Mouse (Mus musculus) embryonic facial prominence, embryonic 10.5 days (tissue): ENCODE data around the gene Mpc1. TPM values are rescaled to one million over a fixed set of nuclear protein-coding genes. Genes with fewer than 3 reads are reported as not detected.
"Not testable (repeated sequence)": the region's sequence is repeated elsewhere in the genome, so short reads cannot be mapped to it uniquely, and the experiment has no call there.

ENCODE experiments used
- DNase-seq: peaks from one replicate; pipeline ENCODE4 v3.0.0-alpha.2; 2017; ENCODE audit warnings: low spot score
- H3K27ac ChIP-seq: fragments of 300-500 bp; sonication (generic); replicated peaks from 2 replicates; pipeline ENCODE4 v1.5.1; 2016; ENCODE audit warnings: mild to moderate bottlenecking
- H3K27me3 ChIP-seq: fragments of 300-500 bp; sonication (generic); replicated peaks from 2 replicates; pipeline ENCODE4 v1.6.1; 2016; ENCODE audit warnings: low read depth, mild to moderate bottlenecking; ENCODE audit not compliant: poor library complexity, severe bottlenecking
- H3K36me3 ChIP-seq: fragments of 300-500 bp; sonication (generic); replicated peaks from 2 replicates; pipeline ENCODE4 v1.6.1; 2016; ENCODE audit warnings: mild to moderate bottlenecking, moderate library complexity
- H3K4me1 ChIP-seq: fragments of 300-500 bp; sonication (generic); 2 replicates; pipeline ENCODE4 v1.6.1; 2016
- H3K4me3 ChIP-seq: fragments of 300-500 bp; sonication (generic); 2 replicates; pipeline ENCODE4 v1.5.1; 2016; ENCODE audit warnings: mild to moderate bottlenecking, moderate library complexity
- H3K9me3 ChIP-seq: fragments of 300-500 bp; sonication (generic); 2 replicates; pipeline ENCODE4 v1.6.1; 2016; ENCODE audit warnings: mild to moderate bottlenecking
- WGBS: fragments of 180-500 bp; shearing (Covaris S2); methylation state at CpG from one replicate; pipeline ENCODE4 v1.1.7; 2016; 5-methylcytosine and 5-hydroxymethylcytosine counted together
- polyA plus RNA-seq: library from polyadenylated mRNA; unstranded; fragments of >200 nt; fragmentation: Nextera tagmentation; extraction: Ambion mirVana; gene quantifications from 2 replicates; pipeline ENCODE4 v1.2.1, GENCODE M21; 2016

Gene Mpc1
- polyA plus RNA-seq, 1 experiment from 2014 or later = 82.5 TPM

- Histone ChIP-seq H3K36me3 (no peaks in the 10 kb centered on the region), H3K4me3 (no peak overlapping the region)
Observed at GRCm38 (mm10) chr17:8254268-8254667, 28.4 kb upstream of the Mpc1 start.

DNA sequence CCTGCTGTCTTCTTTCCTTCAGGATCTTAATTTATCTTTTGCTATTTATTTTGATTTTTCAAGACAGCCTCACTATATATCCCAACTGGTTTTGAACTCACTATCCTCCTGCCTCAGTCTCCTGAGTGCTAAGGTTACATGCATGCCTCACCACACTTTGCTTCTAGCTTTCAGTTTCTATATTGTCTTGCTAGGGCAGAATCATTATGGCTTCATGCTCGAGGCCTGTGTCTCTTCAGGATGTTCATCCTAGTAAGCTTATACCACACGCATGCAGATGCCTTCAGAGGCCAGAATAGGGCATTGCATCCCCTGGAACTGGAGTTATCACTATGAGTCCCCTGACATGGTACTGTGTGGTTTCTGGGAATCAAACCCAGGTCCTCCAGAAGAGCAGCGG is 27.8 kb upstream of the Mpc1 start:
- no peaks in the 10 kb centered on the region for H3K36me3 ChIP-seq
- DNase-seq = no peak
- no peak overlapping the region for H3K4me3 ChIP-seq
- 0 out of 2 replicates have a peak, but pooled peaks cover 3% of the 10 kb centered on the region for H3K27me3 ChIP-seq
- 0 out of 2 replicates have a peak, but pooled peaks cover 3% of the 10 kb centered on the region for H3K4me1 ChIP-seq
- no peaks in the 10 kb centered on the region for H3K9me3 ChIP-seq
- WGBS = 71% methylated on average over 3 of the region's 3 CpGs
- H3K27ac ChIP-seq = no peak overlapping the region

More at GRCm38 (mm10) chr17:8254268-8254667, 28.4 kb upstream of the Mpc1 start:
- no peak for DNase-seq
- Histone ChIP-seq H3K4me1 (0 out of 2 replicates have a peak, but pooled peaks cover 3% of the 10 kb centered on the region), H3K9me3 (no peaks in the 10 kb centered on the region), H3K27ac (no peak overlapping the region), H3K27me3 (0 out of 2 replicates have a peak, but pooled peaks cover 4% of the 10 kb centered on the region)

- H3K27ac ChIP-seq = no peak overlapping the region
- WGBS = 80% methylated on average over 6 of the region's 6 CpGs
- H3K27me3 ChIP-seq = no peaks in the 10 kb centered on the region
- H3K4me3 ChIP-seq = no peak overlapping the region
- no peak for DNase-seq
- no peaks in the 10 kb centered on the region for H3K36me3 ChIP-seq
- H3K9me3 ChIP-seq = no peaks in the 10 kb centered on the region
- H3K4me1 ChIP-seq = 0 out of 2 replicates have a peak, but pooled peaks cover 3% of the 10 kb centered on the region
Observed at GRCm38 (mm10) chr17:8255583-8255982, 27.1 kb upstream of the Mpc1 start.

DNA sequence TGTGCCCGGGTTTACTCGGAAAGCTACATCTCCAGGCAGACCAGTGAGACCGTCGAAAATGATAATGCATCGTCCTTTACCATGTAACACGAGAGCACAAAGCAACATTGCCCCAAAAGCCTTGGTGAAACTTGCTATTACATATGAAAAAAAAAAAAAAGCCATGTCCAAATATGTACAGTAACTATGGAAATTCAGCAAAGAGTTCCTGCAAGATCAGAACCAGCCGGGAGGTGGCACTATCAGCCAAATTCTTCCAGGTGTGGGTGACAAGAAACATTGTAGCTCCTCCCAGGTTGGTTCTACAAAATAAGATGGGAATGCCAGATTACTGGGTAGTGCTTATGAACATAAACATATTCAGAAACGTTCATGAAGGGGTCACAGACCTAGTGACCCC is 25.7 kb upstream of the Mpc1 start:
- 0 out of 2 replicates have a peak, but pooled peaks cover 3% of the 10 kb centered on the region for H3K4me1 ChIP-seq
- 74% methylated on average over 8 of the region's 8 CpGs for WGBS
- H3K4me3 ChIP-seq = no peak overlapping the region
- no peaks in the 10 kb centered on the region for H3K9me3 ChIP-seq
- no peaks in the 10 kb centered on the region for H3K27me3 ChIP-seq
- H3K27ac ChIP-seq = no peak overlapping the region
- no peaks in the 10 kb centered on the region for H3K36me3 ChIP-seq
- no peak for DNase-seq

GRCm38 (mm10) chr17:8264638-8265037 is 18.1 kb upstream of the Mpc1 start:
- H3K27ac ChIP-seq, H3K4me3 ChIP-seq, H3K27me3 ChIP-seq, H3K4me1 ChIP-seq, H3K36me3 ChIP-seq, H3K9me3 ChIP-seq: not testable (repeated sequence)
- WGBS = 19% methylated on average over 7 of the region's 7 CpGs
- DNase-seq = peak; percentile 43

DNA sequence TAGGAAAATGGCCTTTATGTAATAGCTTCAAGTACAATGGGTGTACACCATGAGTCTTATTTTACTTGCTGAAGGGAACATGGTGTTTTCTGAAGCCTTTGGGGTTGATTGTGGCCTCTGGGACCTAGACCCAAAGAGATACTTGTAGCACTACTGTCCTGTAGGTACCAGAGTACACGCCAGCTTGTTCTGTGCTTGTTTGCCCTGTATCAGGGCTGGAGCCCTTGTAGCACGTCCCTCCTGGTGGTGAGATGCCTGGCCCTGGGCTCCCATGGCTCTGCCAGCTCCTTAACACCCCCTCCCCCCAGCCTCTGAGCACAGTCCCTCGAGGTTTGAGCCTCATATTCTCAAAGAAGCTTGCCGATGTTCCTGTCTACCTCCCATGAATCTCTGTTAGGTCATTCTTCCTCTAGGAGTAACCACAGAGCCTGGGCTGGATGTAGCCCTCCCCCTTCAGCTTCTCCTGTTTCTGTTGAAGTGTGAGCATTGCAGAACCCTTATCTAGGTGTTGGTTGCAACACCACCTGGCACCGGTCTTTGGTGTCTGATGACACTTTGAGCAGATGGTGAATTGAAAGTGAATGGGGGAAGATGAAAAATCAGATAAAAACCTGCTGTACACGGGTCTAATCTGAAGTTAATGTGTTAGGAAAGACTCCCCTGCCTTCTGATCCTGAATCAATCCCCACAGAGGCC is 10.5 kb upstream of the Mpc1 start:
- no peak for DNase-seq
- no peaks in the 10 kb centered on the region for H3K36me3 ChIP-seq
- peaks cover 10% of the 10 kb centered on the region for H3K4me1 ChIP-seq
- no peak overlapping the region for H3K4me3 ChIP-seq
- peaks cover 13% of the 10 kb centered on the region; the same call in 1 of the 2 replicates for H3K27me3 ChIP-seq
- no peaks in the 10 kb centered on the region for H3K9me3 ChIP-seq
- WGBS = 68% methylated on average over 6 of the region's 6 CpGs
- H3K27ac ChIP-seq = no peak overlapping the region

DNA sequence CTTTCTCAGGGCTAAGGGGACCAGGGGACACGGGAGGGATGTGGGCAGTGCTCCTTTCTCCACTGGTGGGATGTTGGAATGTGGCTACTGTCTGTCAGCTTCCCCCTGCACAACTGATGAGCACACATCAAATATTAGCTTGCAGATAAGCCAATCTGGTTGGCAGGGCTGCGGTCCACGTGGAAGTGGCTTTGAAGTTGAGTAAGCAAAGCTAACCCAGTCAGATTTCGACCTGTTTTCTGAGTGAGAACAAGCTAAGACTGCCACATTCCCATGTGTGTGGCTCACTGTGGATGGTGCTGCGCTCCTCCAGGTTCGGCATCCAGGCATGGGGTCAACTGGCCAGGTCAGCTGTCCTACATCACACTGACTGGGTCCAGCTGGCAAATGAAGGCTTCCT is 9.8 kb upstream of the Mpc1 start:
- H3K4me1 ChIP-seq = peaks cover 10% of the 10 kb centered on the region
- H3K27me3 ChIP-seq = peaks cover 13% of the 10 kb centered on the region; the same call in 1 of the 2 replicates
- H3K9me3 ChIP-seq = no peaks in the 10 kb centered on the region
- no peak overlapping the region for H3K27ac ChIP-seq
- 79% methylated on average over 6 of the region's 6 CpGs for WGBS
- H3K36me3 ChIP-seq = no peaks in the 10 kb centered on the region
- no peak for DNase-seq
- no peak overlapping the region for H3K4me3 ChIP-seq

DNA sequence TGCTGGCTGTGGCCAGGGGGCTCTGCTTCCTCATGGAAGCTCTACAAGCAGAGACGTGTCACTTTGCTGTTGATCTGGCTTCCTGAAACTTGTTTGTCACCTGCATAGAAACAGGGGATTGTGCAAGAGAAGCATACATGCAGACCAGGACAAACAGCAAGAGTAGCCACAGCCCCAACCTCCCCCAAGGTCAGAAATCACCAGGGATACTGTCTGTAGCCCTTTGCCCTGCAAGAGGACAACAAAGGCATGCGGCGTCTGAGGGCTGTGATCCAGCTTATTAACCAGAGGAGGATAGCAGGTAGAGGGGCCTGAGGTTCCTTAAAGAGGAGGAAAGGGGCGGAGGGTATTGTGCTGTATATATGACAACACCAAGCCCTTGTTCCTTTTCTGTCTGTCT is 6.6 kb upstream of the Mpc1 start:
- peaks cover 23% of the 10 kb centered on the region for H3K27me3 ChIP-seq
- WGBS = 71% methylated on average over 4 of the region's 4 CpGs
- H3K27ac ChIP-seq = no peak overlapping the region
- H3K9me3 ChIP-seq = no peaks in the 10 kb centered on the region
- no peak overlapping the region for H3K4me3 ChIP-seq
- DNase-seq = no peak
- no peaks in the 10 kb centered on the region for H3K36me3 ChIP-seq
- H3K4me1 ChIP-seq = peaks cover 10% of the 10 kb centered on the region

- DNase-seq = no peak
- 81% methylated on average over 7 of the region's 7 CpGs for WGBS
- no peak overlapping the region for H3K4me3 ChIP-seq
- H3K9me3 ChIP-seq = no peaks in the 10 kb centered on the region
- no peak overlapping the region for H3K27ac ChIP-seq
- H3K4me1 ChIP-seq = peaks cover 4% of the 10 kb centered on the region
- no peaks in the 10 kb centered on the region for H3K36me3 ChIP-seq
- peaks cover 24% of the 10 kb centered on the region for H3K27me3 ChIP-seq
Observed at GRCm38 (mm10) chr17:8276680-8277079, 6.0 kb upstream of the Mpc1 start.

- Histone ChIP-seq H3K4me3 (no peak overlapping the region), H3K27ac (no peak overlapping the region), H3K9me3 (no peaks in the 10 kb centered on the region), H3K27me3 (peaks cover 21% of the 10 kb centered on the region), H3K36me3 (no peaks in the 10 kb centered on the region), H3K4me1 (0 out of 2 replicates have a peak, but pooled peaks cover under 1% of the 10 kb centered on the region)
- 87% methylated on average over 3 of the region's 3 CpGs for WGBS
- DNase-seq = no peak
Observed at GRCm38 (mm10) chr17:8277266-8277665, 5.4 kb upstream of the Mpc1 start.

DNA sequence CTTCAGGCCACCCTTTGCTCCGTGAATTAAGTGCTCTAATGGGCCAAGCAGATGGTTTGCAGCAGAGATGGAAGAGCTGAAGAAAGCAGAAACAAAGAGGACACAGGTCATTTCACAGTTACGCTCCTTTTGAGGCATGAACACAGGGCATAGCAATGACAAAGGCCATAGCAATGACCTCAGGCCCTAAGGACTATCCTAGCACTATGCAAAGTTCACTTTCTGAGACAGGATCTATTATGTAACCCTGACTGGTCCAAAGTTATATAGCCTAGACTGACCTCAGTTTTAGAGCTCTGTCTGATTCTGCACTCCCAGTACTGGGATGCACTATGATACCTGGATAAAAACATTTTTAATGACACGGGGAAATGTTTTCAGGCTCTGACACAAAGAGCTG is 4.3 kb upstream of the Mpc1 start:
- Histone ChIP-seq H3K27me3 (peaks cover 15% of the 10 kb centered on the region; the same call in 1 of the 2 replicates), H3K4me3 (no peak overlapping the region), H3K4me1 (peaks cover 10% of the 10 kb centered on the region), H3K27ac (no peak overlapping the region), H3K9me3 (no peaks in the 10 kb centered on the region), H3K36me3 (no peaks in the 10 kb centered on the region)
- WGBS = 66% methylated on average over 3 of the region's 3 CpGs
- no peak for DNase-seq

GRCm38 (mm10) chr17:8283526-8284253 is 986 bp downstream of the Mpc1 start:
- under 1% methylated on average over 77 of the region's 77 CpGs for WGBS
- peaks cover 34% of the 10 kb centered on the region for H3K27me3 ChIP-seq
- H3K9me3 ChIP-seq = no peaks in the 10 kb centered on the region
- H3K36me3 ChIP-seq = no peaks in the 10 kb centered on the region
- DNase-seq = peak; percentile 96
- H3K4me3 ChIP-seq = peak overlapping the region; percentile 71
- H3K4me1 ChIP-seq = peaks cover 21% of the 10 kb centered on the region
- H3K27ac ChIP-seq = peak overlapping the region; percentile 91

DNA sequence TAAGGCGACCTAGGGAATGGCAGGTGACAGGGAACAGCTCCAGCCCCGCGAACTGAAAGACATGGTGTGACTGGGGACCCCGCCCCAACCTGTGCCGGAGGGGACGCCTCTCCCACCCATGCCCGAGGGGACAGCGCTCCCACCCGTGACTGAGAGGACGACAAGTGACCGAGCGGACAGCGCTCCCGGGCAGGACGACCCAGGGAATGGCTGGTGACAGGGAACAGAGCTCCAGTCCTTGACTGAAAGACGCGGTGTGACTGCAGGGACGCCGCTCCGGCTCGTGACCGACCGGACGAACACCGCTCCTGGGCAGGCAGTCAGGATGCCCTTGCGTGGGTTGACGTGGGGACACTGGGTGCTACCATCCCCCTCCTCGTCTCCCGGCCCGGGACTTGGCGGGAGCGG is 1.6 kb downstream of the Mpc1 start:
- Histone ChIP-seq H3K27ac (peak overlapping the region; percentile 91), H3K4me3 (peak overlapping the region; percentile 71), H3K4me1 (peaks cover 21% of the 10 kb centered on the region), H3K27me3 (peaks cover 34% of the 10 kb centered on the region), H3K9me3 (no peaks in the 10 kb centered on the region), H3K36me3 (no peaks in the 10 kb centered on the region)
- under 1% methylated on average over 32 of the region's 32 CpGs for WGBS
- no peak for DNase-seq
